Mouse (Mus musculus): ENCODE measurements around the gene Gm6588. TPM values are rescaled to one million over a fixed set of nuclear protein-coding genes. Genes with fewer than 3 reads are reported as not detected.

Gm6588 gene
- polyA plus RNA-seq, 1 experiment from 2014 or later = not detected

GRCm38 (mm10) chr5:112484924-112485715, 35.9 kb downstream of the Gm6588 start:
- WGBS = 22% methylated on average over 13 of the region's 13 CpGs
- H3K4me3 ChIP-seq (ENCODE audit: low read depth, low read length) = no peak overlapping the region
- no peak overlapping the region for H3K4me2 ChIP-seq
- no peaks in the 10 kb centered on the region for H3K36me3 ChIP-seq (ENCODE audit: control insufficient read depth, insufficient read depth, low read length)
- no peaks in the 10 kb centered on the region; the same call in 1 of the 2 replicates for H3K27me3 ChIP-seq (ENCODE audit: control insufficient read depth, insufficient read depth, low read length)
- no peak for ATAC-seq (ENCODE audit: low FRiP score)
- peaks cover 26% of the 10 kb centered on the region for H3K4me1 ChIP-seq (ENCODE audit: control insufficient read depth, insufficient read depth, low read length)
- no peak for DNase-seq (ENCODE audit: low spot score, missing footprints)
- H3K9me3 ChIP-seq (ENCODE audit: control insufficient read depth, low read length) = no peaks in the 10 kb centered on the region
- H3K27ac ChIP-seq (ENCODE audit: low read depth, low read length) = no peak overlapping the region; the same call in 1 of the 2 replicates
- H3K9ac ChIP-seq (ENCODE audit: low read length) = 0 out of 2 replicates have a peak overlapping the region, but pooled peaks have one; percentile 16

GRCm38 (mm10) chr5:112486415-112486814, 37.2 kb downstream of the Gm6588 start:
- no peaks in the 10 kb centered on the region for H3K9me3 ChIP-seq (ENCODE audit: control insufficient read depth, low read length)
- no peak overlapping the region for H3K27ac ChIP-seq (ENCODE audit: low read depth, low read length)
- no peak overlapping the region for H3K9ac ChIP-seq (ENCODE audit: low read length)
- no peak for ATAC-seq (ENCODE audit: low FRiP score)
- peaks cover 24% of the 10 kb centered on the region for H3K4me1 ChIP-seq (ENCODE audit: control insufficient read depth, insufficient read depth, low read length)
- no peak overlapping the region for H3K4me2 ChIP-seq
- H3K36me3 ChIP-seq (ENCODE audit: control insufficient read depth, insufficient read depth, low read length) = no peaks in the 10 kb centered on the region
- WGBS = 70% methylated on average over 5 of the region's 5 CpGs
- no peaks in the 10 kb centered on the region; the same call in 1 of the 2 replicates for H3K27me3 ChIP-seq (ENCODE audit: control insufficient read depth, insufficient read depth, low read length)
- no peak for DNase-seq (ENCODE audit: low spot score, missing footprints)
- no peak overlapping the region for H3K4me3 ChIP-seq (ENCODE audit: low read depth, low read length)

- WGBS = 97% methylated on average over 1 of the region's 1 CpGs
Measured at GRCm38 (mm10) chr5:112487504-112487903, 38.3 kb downstream of the Gm6588 start.

GRCm38 (mm10) chr5:112488101-112488776, 39.0 kb downstream of the Gm6588 start:
- Histone ChIP-seq H3K9me3 (ENCODE audit: control insufficient read depth, low read length) (no peaks in the 10 kb centered on the region), H3K4me2 (no peak overlapping the region), H3K27me3 (ENCODE audit: control insufficient read depth, insufficient read depth, low read length) (no peaks in the 10 kb centered on the region; the same call in 1 of the 2 replicates), H3K4me3 (ENCODE audit: low read depth, low read length) (no peak overlapping the region), H3K27ac (ENCODE audit: low read depth, low read length) (no peak overlapping the region), H3K9ac (ENCODE audit: low read length) (no peak overlapping the region), H3K36me3 (ENCODE audit: control insufficient read depth, insufficient read depth, low read length) (no peaks in the 10 kb centered on the region), H3K4me1 (ENCODE audit: control insufficient read depth, insufficient read depth, low read length) (peaks cover 8% of the 10 kb centered on the region)
- WGBS = 56% methylated on average over 8 of the region's 8 CpGs
- DNase-seq (ENCODE audit: low spot score, missing footprints) = no peak
- ATAC-seq (ENCODE audit: low FRiP score) = no peak

More at GRCm38 (mm10) chr5:112487504-112487903, 38.3 kb downstream of the Gm6588 start:
- Histone ChIP-seq H3K4me2 (no peak overlapping the region), H3K36me3 (ENCODE audit: control insufficient read depth, insufficient read depth, low read length) (no peaks in the 10 kb centered on the region), H3K9me3 (ENCODE audit: control insufficient read depth, low read length) (no peaks in the 10 kb centered on the region), H3K27me3 (ENCODE audit: control insufficient read depth, insufficient read depth, low read length) (no peaks in the 10 kb centered on the region; the same call in 1 of the 2 replicates), H3K4me1 (ENCODE audit: control insufficient read depth, insufficient read depth, low read length) (peaks cover 13% of the 10 kb centered on the region), H3K4me3 (ENCODE audit: low read depth, low read length) (no peak overlapping the region), H3K9ac (ENCODE audit: low read length) (no peak overlapping the region), H3K27ac (ENCODE audit: low read depth, low read length) (no peak overlapping the region)
- DNase-seq (ENCODE audit: low spot score, missing footprints) (no peak), ATAC-seq (ENCODE audit: low FRiP score) (no peak)

GRCm38 (mm10) chr5:112491489-112491888, 42.3 kb downstream of the Gm6588 start:
- no peak overlapping the region for H3K4me3 ChIP-seq (ENCODE audit: low read depth, low read length)
- ATAC-seq (ENCODE audit: low FRiP score) (no peak), DNase-seq (ENCODE audit: low spot score, missing footprints) (no peak)
- no peaks in the 10 kb centered on the region for H3K9me3 ChIP-seq (ENCODE audit: control insufficient read depth, low read length)
- H3K4me1 ChIP-seq (ENCODE audit: control insufficient read depth, insufficient read depth, low read length) = peaks cover 4% of the 10 kb centered on the region; the same call in 1 of the 2 replicates
- no peak overlapping the region for H3K9ac ChIP-seq (ENCODE audit: low read length)
- WGBS = 59% methylated on average over 11 of the region's 11 CpGs
- H3K36me3 ChIP-seq (ENCODE audit: control insufficient read depth, insufficient read depth, low read length) = no peaks in the 10 kb centered on the region
- H3K27me3 ChIP-seq (ENCODE audit: control insufficient read depth, insufficient read depth, low read length) = no peaks in the 10 kb centered on the region
- no peak overlapping the region for H3K27ac ChIP-seq (ENCODE audit: low read depth, low read length)
- H3K4me2 ChIP-seq = no peak overlapping the region

- WGBS = 35% methylated on average over 11 of the region's 11 CpGs
- Histone ChIP-seq H3K4me3 (ENCODE audit: low read depth, low read length) (no peak overlapping the region), H3K27ac (ENCODE audit: low read depth, low read length) (no peak overlapping the region), H3K4me1 (ENCODE audit: control insufficient read depth, insufficient read depth, low read length) (peaks cover 4% of the 10 kb centered on the region; the same call in 1 of the 2 replicates), H3K36me3 (ENCODE audit: control insufficient read depth, insufficient read depth, low read length) (no peaks in the 10 kb centered on the region), H3K9ac (ENCODE audit: low read length) (no peak overlapping the region), H3K4me2 (no peak overlapping the region), H3K27me3 (ENCODE audit: control insufficient read depth, insufficient read depth, low read length) (no peaks in the 10 kb centered on the region), H3K9me3 (ENCODE audit: control insufficient read depth, low read length) (no peaks in the 10 kb centered on the region)
- ATAC-seq (ENCODE audit: low FRiP score) = peak; percentile 44; the same call in 1 of the 2 replicates
- DNase-seq (ENCODE audit: low spot score, missing footprints) = peak; percentile 93
Measured at GRCm38 (mm10) chr5:112493492-112493891, 44.3 kb downstream of the Gm6588 start.

- WGBS = 85% methylated on average over 7 of the region's 7 CpGs
- no peak overlapping the region for H3K4me2 ChIP-seq
- H3K4me1 ChIP-seq (ENCODE audit: control insufficient read depth, insufficient read depth, low read length) = peaks cover 12% of the 10 kb centered on the region
- no peak overlapping the region for H3K4me3 ChIP-seq (ENCODE audit: low read depth, low read length)
- H3K9me3 ChIP-seq (ENCODE audit: control insufficient read depth, low read length) = no peaks in the 10 kb centered on the region
- no peaks in the 10 kb centered on the region for H3K36me3 ChIP-seq (ENCODE audit: control insufficient read depth, insufficient read depth, low read length)
- ATAC-seq (ENCODE audit: low FRiP score) (no peak), DNase-seq (ENCODE audit: low spot score, missing footprints) (no peak)
- no peaks in the 10 kb centered on the region for H3K27me3 ChIP-seq (ENCODE audit: control insufficient read depth, insufficient read depth, low read length)
- no peak overlapping the region for H3K27ac ChIP-seq (ENCODE audit: low read depth, low read length)
- no peak overlapping the region for H3K9ac ChIP-seq (ENCODE audit: low read length)
Measured at GRCm38 (mm10) chr5:112496753-112497369, 47.6 kb downstream of the Gm6588 start.

GRCm38 (mm10) chr5:112498921-112499917, 50.0 kb downstream of the Gm6588 start:
- DNase-seq (ENCODE audit: low spot score, missing footprints) (no peak), ATAC-seq (ENCODE audit: low FRiP score) (no peak)
- Histone ChIP-seq H3K36me3 (ENCODE audit: control insufficient read depth, insufficient read depth, low read length) (no peaks in the 10 kb centered on the region), H3K4me2 (no peak overlapping the region), H3K27ac (ENCODE audit: low read depth, low read length) (no peak overlapping the region), H3K4me1 (ENCODE audit: control insufficient read depth, insufficient read depth, low read length) (peaks cover 9% of the 10 kb centered on the region), H3K9me3 (ENCODE audit: control insufficient read depth, low read length) (no peaks in the 10 kb centered on the region), H3K9ac (ENCODE audit: low read length) (no peak overlapping the region), H3K27me3 (ENCODE audit: control insufficient read depth, insufficient read depth, low read length) (no peaks in the 10 kb centered on the region), H3K4me3 (ENCODE audit: low read depth, low read length) (no peak overlapping the region)
- 76% methylated on average over 13 of the region's 13 CpGs for WGBS

Measured in midbrain, embryonic 11.5 days (tissue).